Mouse (Mus musculus) intestine, postnatal 0 days (tissue): ENCODE results near the gene Lrrfip2. TPM values are rescaled to one million over a fixed set of nuclear protein-coding genes. Genes with fewer than 3 reads are reported as not detected.

Source experiments
- ATAC-seq: fragments of 200-750 bp; cut with Nextera tagmentation; 2 replicates; pipeline ENCODE4 v1.8.0; 2017; ENCODE audit warnings: mild to moderate bottlenecking, moderate TSS enrichment, moderate library complexity
- H3K27ac ChIP-seq: fragments of 300-500 bp; sonication (generic); 2 replicates; pipeline ENCODE4 v1.5.1; 2014; ENCODE audit warnings: mild to moderate bottlenecking, low read depth, low read length, moderate library complexity
- H3K27me3 ChIP-seq: fragments of 300-500 bp; sonication (generic); replicated peaks from 2 replicates; pipeline ENCODE4 v1.6.1; 2014; ENCODE audit warnings: low read length, mixed read lengths; ENCODE audit not compliant: control insufficient read depth, insufficient read depth
- H3K36me3 ChIP-seq: fragments of 300-500 bp; sonication (generic); 2 replicates; pipeline ENCODE4 v1.6.1; 2014; ENCODE audit warnings: mild to moderate bottlenecking, moderate library complexity; ENCODE audit not compliant: control insufficient read depth, insufficient read depth
- H3K4me1 ChIP-seq: fragments of 300-500 bp; sonication (generic); replicated peaks from 2 replicates; pipeline ENCODE4 v1.6.1; 2014; ENCODE audit warnings: antibody characterized with exemption, low read length, mixed read lengths; ENCODE audit not compliant: control insufficient read depth, insufficient read depth
- H3K4me2 ChIP-seq: fragments of 300-500 bp; sonication (generic); replicated peaks from 2 replicates; pipeline ENCODE4 v1.6.1; 2014; ENCODE audit warnings: low read depth, mild to moderate bottlenecking, moderate library complexity
- H3K4me3 ChIP-seq: fragments of 300-500 bp; sonication (generic); 2 replicates; pipeline ENCODE4 v1.5.1; 2014; ENCODE audit warnings: low read depth, low read length
- H3K9ac ChIP-seq: fragments of 300-500 bp; sonication (generic); 2 replicates; pipeline ENCODE4 v1.6.1; 2014; ENCODE audit warnings: mild to moderate bottlenecking, low read depth, low read length
- H3K9me3 ChIP-seq: fragments of 300-500 bp; sonication (generic); 2 replicates; pipeline ENCODE4 v1.6.1; 2016; ENCODE audit warnings: mixed run types; ENCODE audit not compliant: control insufficient read depth
- CTCF ChIP-seq: sonication (generic); IDR thresholded peaks from 2 replicates; pipeline ENCODE4 v1.5.1; 2016; ENCODE audit warnings: low read depth, mild to moderate bottlenecking, control low read depth, antibody characterized with exemption, moderate library complexity
- WGBS: fragments of 180-500 bp; shearing (Covaris S2); extraction: QIAGEN DNeasy Blood & Tissue Kit; methylation state at CpG from one replicate; pipeline ENCODE4 v1.1.7; 2014; 5-methylcytosine and 5-hydroxymethylcytosine counted together
- polyA plus RNA-seq: library from polyadenylated mRNA; unstranded; fragments of >200 nt; fragmentation: Nextera tagmentation; extraction: Ambion mirVana; gene quantifications from 2 replicates; pipeline ENCODE4 v1.2.1, GENCODE M21; 2015

The Lrrfip2 gene
- polyA plus RNA-seq, 1 experiment from 2014 or later: 45.1 TPM

DNA sequence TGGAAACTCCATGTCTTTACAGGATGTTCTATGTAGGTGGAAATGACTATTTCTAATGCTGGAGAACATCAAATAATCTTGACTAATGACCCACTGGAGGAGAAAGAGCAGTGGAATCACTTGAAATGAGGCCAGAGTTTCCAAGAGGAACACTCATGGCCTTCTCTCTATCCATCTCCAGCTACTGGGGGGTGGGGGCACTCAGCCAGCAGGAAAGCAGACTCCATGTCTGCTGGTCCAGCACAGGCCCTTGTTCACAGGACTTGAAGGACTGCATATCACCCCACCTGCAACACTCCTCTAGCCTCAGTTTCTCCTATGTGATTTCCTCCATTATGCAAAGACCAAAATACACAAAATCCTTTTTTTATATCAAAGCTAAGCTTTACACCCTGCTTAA lies 120.3 kb downstream of the Lrrfip2 start:
- TF ChIP-seq CTCF: no peak
- H3K9ac ChIP-seq: no peak overlapping the region
- no peaks in the 10 kb centered on the region for H3K27me3 ChIP-seq
- ATAC-seq: no peak
- H3K27ac ChIP-seq: no peak overlapping the region
- no peak overlapping the region for H3K4me3 ChIP-seq
- no peak overlapping the region for H3K4me2 ChIP-seq
- H3K4me1 ChIP-seq: no peaks in the 10 kb centered on the region
- H3K9me3 ChIP-seq: no peaks in the 10 kb centered on the region
- peaks cover 88% of the 10 kb centered on the region for H3K36me3 ChIP-seq

DNA sequence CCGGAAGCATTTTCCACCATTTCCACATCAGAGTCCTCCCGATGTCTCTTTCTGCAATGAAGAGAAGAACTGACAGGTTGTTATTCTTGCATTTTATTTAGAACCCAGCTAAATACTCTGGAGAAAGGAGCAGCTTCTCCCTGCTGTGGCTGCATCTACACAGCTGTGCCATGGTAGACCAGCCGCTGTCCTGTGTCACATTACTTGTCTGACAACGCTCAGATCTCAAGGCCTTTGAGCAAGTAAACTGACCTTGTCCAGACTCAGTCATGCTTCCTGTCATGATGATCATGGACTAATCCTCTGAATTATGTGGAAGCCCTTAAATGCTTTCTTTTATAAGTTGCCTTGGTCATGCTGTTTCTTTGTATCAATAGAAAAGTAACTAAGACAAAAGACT lies 122.4 kb downstream of the Lrrfip2 start:
- 86% methylated on average over 4 of the region's 4 CpGs for whole genome bisulfite sequencing
- Histone ChIP-seq H3K9me3 (no peaks in the 10 kb centered on the region), H3K27ac (no peak overlapping the region), H3K4me1 (no peaks in the 10 kb centered on the region), H3K4me2 (no peak overlapping the region), H3K4me3 (no peak overlapping the region), H3K36me3 (peaks cover 92% of the 10 kb centered on the region), H3K9ac (no peak overlapping the region), H3K27me3 (no peaks in the 10 kb centered on the region)
- TF ChIP-seq CTCF: no peak
- no peak for ATAC-seq

DNA sequence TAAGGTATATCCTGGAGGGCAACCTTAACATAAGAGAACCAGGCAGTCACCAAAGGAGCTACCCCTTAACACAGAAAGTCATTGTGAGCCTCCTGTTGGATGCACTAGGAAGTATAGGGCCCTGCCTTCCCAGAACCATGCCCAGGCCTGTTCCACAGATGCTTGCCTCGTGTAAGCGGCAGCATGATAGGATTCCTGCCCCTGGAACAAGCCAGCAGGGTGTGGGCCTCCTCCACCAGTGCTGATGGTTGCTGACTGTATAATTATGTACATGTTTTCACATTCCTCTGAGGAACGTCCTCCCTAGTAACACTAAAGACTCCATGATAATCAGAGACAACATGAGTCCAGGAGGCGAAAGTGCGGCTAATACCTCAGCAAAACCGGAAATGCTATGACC lies 126.0 kb downstream of the Lrrfip2 start:
- ATAC-seq: no peak
- H3K36me3 ChIP-seq: peaks cover 83% of the 10 kb centered on the region

DNA sequence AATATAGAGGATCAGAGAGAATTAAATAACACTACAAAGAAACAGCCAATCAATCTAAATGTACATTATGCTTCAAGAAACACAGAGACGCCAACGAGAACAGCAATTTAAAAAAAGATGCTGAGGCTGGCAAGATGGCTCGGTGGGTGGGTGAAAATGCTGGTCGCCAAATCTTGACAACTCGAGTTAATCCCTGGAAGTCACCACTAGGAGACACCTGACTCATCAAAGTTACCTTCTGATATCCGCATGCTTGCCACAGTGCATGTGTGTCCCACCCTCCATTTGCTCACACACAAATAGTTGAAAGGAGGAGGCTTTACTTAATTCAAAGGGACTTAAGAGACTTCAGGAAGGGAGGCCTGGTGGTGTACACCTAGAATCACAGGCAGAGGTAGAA lies 128.2 kb downstream of the Lrrfip2 start:
- no peak overlapping the region for H3K4me3 ChIP-seq
- H3K27ac ChIP-seq: no peak overlapping the region
- no peak for TF ChIP-seq CTCF
- H3K36me3 ChIP-seq: peaks cover 79% of the 10 kb centered on the region
- H3K9ac ChIP-seq: no peak overlapping the region
- no peaks in the 10 kb centered on the region for H3K9me3 ChIP-seq
- no peaks in the 10 kb centered on the region for H3K27me3 ChIP-seq
- WGBS: 83% methylated on average over 6 of the region's 6 CpGs
- ATAC-seq: no peak
- H3K4me1 ChIP-seq: no peaks in the 10 kb centered on the region
- no peak overlapping the region for H3K4me2 ChIP-seq

More for the DNA sequence above, 126.0 kb downstream of the Lrrfip2 start:
- H3K9me3 ChIP-seq: no peaks in the 10 kb centered on the region
- H3K4me3 ChIP-seq: no peak overlapping the region
- H3K9ac ChIP-seq: no peak overlapping the region
- H3K4me1 ChIP-seq: no peaks in the 10 kb centered on the region
- no peak overlapping the region; the same call in 1 of the 2 replicates for H3K27ac ChIP-seq
- WGBS: 84% methylated on average over 6 of the region's 6 CpGs
- no peak for TF ChIP-seq CTCF
- H3K27me3 ChIP-seq: no peaks in the 10 kb centered on the region
- H3K4me2 ChIP-seq: no peak overlapping the region

DNA sequence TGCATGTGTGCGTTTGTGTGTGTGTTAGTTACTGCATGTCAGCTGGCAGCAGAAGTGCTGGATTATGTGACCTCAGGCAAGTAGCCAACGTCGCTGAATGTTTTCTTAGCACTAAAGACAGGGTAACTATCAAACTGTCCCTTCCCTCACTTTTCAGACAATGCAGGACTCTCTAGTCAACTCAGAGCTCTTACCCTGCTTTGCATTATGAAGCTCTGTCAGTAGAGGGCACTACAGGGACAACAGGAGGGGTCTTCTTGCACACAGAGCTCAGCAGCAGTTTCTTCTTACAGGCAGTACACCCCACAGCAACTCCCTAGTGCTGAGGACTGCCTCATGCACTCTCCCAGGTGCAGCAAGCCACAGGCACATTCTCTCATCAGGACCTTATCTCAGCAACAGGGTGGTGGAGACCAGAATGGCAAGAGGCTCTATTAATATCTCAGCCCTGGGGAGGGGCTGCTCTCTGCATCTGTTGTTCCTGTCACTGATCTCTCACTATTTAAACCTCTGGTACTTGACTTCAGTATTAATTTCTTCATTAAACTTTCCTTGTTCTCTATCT lies 130.4 kb downstream of the Lrrfip2 start:
- H3K27me3 ChIP-seq: no peaks in the 10 kb centered on the region
- H3K4me1 ChIP-seq: no peaks in the 10 kb centered on the region
- no peak overlapping the region for H3K4me2 ChIP-seq
- peaks cover 80% of the 10 kb centered on the region for H3K36me3 ChIP-seq
- H3K27ac ChIP-seq: no peak overlapping the region
- TF ChIP-seq CTCF: peak; percentile 57
- H3K9ac ChIP-seq: no peak overlapping the region
- 80% methylated on average over 3 of the region's 3 CpGs for whole genome bisulfite sequencing
- no peaks in the 10 kb centered on the region for H3K9me3 ChIP-seq
- no peak for ATAC-seq
- H3K4me3 ChIP-seq: no peak overlapping the region

DNA sequence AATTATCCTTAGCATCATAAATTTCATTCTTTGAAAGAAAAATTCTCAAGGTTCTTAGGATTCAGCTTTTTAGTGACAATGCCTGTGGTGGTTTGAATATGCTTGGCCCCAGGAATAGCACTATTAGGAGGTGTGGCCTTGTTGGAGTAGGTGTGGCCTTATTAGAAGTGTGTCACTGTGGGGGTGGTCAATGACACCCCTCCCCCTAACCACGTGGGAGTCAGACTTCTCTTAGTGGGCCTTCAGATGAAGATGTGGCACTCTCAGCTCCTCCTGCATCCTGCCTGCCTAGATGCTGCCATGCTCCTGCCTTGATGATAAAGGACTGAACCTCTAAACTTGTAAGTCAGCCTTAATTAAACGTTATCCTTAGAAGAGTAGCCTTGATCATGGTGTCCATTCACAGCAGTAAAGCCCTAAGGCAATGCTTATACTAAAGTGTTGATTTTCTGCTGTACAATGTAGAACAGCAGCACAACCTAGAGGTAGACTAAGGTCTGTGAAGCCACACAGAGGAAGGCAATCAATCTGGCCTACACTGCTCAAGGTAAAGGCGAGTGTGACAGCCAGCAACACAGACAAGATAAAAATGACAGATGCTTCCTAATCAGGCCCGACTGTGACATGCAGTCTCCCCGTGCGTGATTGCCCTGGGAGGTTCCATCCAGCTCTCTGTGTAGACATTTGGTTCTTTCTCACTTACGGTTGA lies 134.9 kb downstream of the Lrrfip2 start:
- H3K27ac ChIP-seq: no peak overlapping the region
- no peaks in the 10 kb centered on the region for H3K27me3 ChIP-seq
- ATAC-seq: no peak
- no peak overlapping the region for H3K4me3 ChIP-seq
- H3K9ac ChIP-seq: no peak overlapping the region
- WGBS: 73% methylated on average over 7 of the region's 7 CpGs
- H3K36me3 ChIP-seq: peaks cover 76% of the 10 kb centered on the region
- H3K4me1 ChIP-seq: no peaks in the 10 kb centered on the region
- peak; percentile 52 for TF ChIP-seq CTCF
- H3K9me3 ChIP-seq: no peaks in the 10 kb centered on the region
- no peak overlapping the region for H3K4me2 ChIP-seq
